Mouse (Mus musculus) myocyte (in vitro differentiated cells): ENCODE results near the gene Vpreb3. TPM values are rescaled to one million over a fixed set of nuclear protein-coding genes. Genes with fewer than 3 reads are reported as not detected.

Experiments used
- H3K27me3 ChIP-seq: one replicate; pipeline ENCODE4 v1.6.1; 2011; ENCODE audit not compliant: control insufficient read depth, insufficient read depth, insufficient read length
- H3K36me3 ChIP-seq: one replicate; pipeline ENCODE4 v1.6.1; 2011; ENCODE audit not compliant: control insufficient read depth, insufficient read depth
- H3K4me2 ChIP-seq: one replicate; pipeline ENCODE4 v1.6.1; 2011; ENCODE audit warnings: low read depth, control low read depth
- H3K4me3 ChIP-seq: one replicate; pipeline ENCODE4 v1.5.1; 2011; ENCODE audit warnings: mild to moderate bottlenecking, control low read depth, moderate library complexity
- H3K79me2 ChIP-seq: one replicate; pipeline ENCODE4 v1.6.1; 2011; ENCODE audit not compliant: control insufficient read depth, insufficient read depth
- H3ac ChIP-seq: one replicate; pipeline ENCODE4 v1.6.1; 2011; ENCODE audit not compliant: control insufficient read depth, insufficient read length
- CEBPB ChIP-seq: IDR thresholded peaks from 2 replicates; pipeline ENCODE4 v1.6.1; 2011; ENCODE audit warnings: mild to moderate bottlenecking, moderate library complexity; ENCODE audit not compliant: poor library complexity, insufficient read depth, severe bottlenecking
- E2F4 ChIP-seq: IDR thresholded peaks from one replicate; pipeline ENCODE4 v1.6.1; 2011; ENCODE audit warnings: mild to moderate bottlenecking, control low read depth, moderate library complexity; ENCODE audit not compliant: insufficient read depth
- MAX ChIP-seq: IDR thresholded peaks from one replicate; pipeline ENCODE4 v1.6.1; 2011; ENCODE audit warnings: low read depth, mild to moderate bottlenecking, control low read depth
- MYOD1 ChIP-seq, 3 experiments: IDR thresholded peaks; one replicate each; pipeline ENCODE4 v1.6.1; 2011; ENCODE audit warnings: control low read depth in 2 of 3, low read depth in 2 of 3, mild to moderate bottlenecking in 2 of 3, moderate library complexity in 1 of 3; ENCODE audit not compliant: insufficient read length in 2 of 3, control insufficient read depth in 1 of 3
- MYOG ChIP-seq, 3 experiments: IDR thresholded peaks; one replicate each; pipeline ENCODE4 v1.6.1; 2011; ENCODE audit warnings: control low read depth in 2 of 3, low read depth in 2 of 3, mild to moderate bottlenecking in 2 of 3; ENCODE audit not compliant: insufficient read length in 2 of 3, control insufficient read depth in 1 of 3, insufficient read depth in 1 of 3
- POLR2A ChIP-seq: IDR thresholded peaks from one replicate; pipeline ENCODE4 v1.6.1; 2011; ENCODE audit warnings: low read depth, mild to moderate bottlenecking, control low read depth, moderate library complexity; ENCODE audit not compliant: insufficient read length
- POLR2AphosphoS2 ChIP-seq: IDR thresholded peaks from one replicate; pipeline ENCODE4 v1.6.1; 2011; ENCODE audit warnings: low read depth, control low read depth; ENCODE audit not compliant: insufficient read length
- REST ChIP-seq: IDR thresholded peaks from one replicate; pipeline ENCODE4 v1.6.1; 2011; ENCODE audit warnings: mild to moderate bottlenecking, control low read depth, moderate library complexity; ENCODE audit not compliant: insufficient read depth, insufficient read length
- SRF ChIP-seq: IDR thresholded peaks from one replicate; pipeline ENCODE4 v1.6.1; 2011; ENCODE audit warnings: low read depth; ENCODE audit not compliant: control insufficient read depth, insufficient read length
- TCF12 ChIP-seq: IDR thresholded peaks from one replicate; pipeline ENCODE4 v1.6.1; 2011; ENCODE audit warnings: mild to moderate bottlenecking, control low read depth; ENCODE audit not compliant: poor library complexity, insufficient read depth, severe bottlenecking
- TCF3 ChIP-seq: IDR thresholded peaks from one replicate; pipeline ENCODE4 v1.6.1; 2011; ENCODE audit warnings: low read depth, control low read depth; ENCODE audit not compliant: insufficient read length
- USF1 ChIP-seq: IDR thresholded peaks from one replicate; pipeline ENCODE4 v1.6.1; 2011; ENCODE audit warnings: low read depth, mild to moderate bottlenecking, control low read depth, moderate library complexity
- polyA plus RNA-seq: library from polyadenylated mRNA; unstranded; fragments of >200 nt; fragmentation: generic; extraction: Trizol; gene quantifications from one replicate; pipeline ENCODE4 v1.2.1, GENCODE M21; 2012; ENCODE audit warnings: missing spikeins

The Vpreb3 gene
- polyA plus RNA-seq, 1 experiment: 0.48 TPM

DNA sequence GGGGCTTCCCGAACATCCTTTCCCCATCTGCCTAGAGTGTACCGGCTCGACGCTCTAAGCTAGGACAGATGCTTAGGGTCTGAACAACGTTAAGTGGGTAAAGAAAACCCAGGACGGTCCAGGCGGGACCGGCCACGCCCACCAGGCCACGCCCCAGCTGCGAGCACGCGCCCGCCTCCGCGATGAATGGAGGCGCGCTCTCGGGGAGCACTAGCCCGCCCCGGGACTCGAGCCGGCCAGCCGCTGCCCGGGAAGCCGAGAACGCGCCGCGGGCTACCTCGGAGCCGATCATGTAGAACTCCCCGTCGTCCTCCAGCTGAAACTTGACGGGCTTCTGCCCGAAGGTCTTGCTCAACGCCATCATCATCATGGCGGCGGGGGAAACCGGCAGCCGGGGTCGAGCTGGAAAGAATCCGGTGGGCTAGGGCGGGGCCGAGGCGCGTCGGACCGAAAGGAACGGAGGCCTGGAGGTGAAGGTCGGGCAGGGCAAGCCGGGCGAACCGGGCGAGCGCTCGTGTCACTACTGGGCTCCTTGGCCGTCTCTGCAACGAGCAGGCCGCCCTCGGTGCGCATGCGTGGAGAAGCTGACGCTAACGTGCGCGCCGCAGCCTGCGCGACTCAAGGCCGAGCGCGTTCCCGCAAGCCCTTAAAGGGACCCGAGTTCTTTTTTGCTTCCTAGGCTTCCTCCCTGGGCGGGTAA is 21.7 kb upstream of the Vpreb3 start, which contains the start of gene Smarcb1:
Smarcb1 (minus strand) TSS at position 592 of the 700 bp plus-strand sequence.
- peak within 1 kb of the TSS; percentile 67 for H3ac ChIP-seq
- peaks cover 33% of the 10 kb centered on the region for H3K36me3 ChIP-seq
- TF ChIP-seq TCF3: no peak
- TF ChIP-seq MYOD1 (IDR thresholded peaks at IDR 0.05; ENCODE audit: control insufficient read depth in 1 of 3, insufficient read length in 2 of 3, low read depth in 2 of 3): peak in 2 of 3 experiments; percentile 15 to 18
- TF ChIP-seq POLR2A: peak; percentile 84
- no peak for TF ChIP-seq MAX
- TF ChIP-seq SRF: peak; percentile 34
- no peak for TF ChIP-seq E2F4
- peak; percentile 100 for TF ChIP-seq POLR2AphosphoS2
- no peak for TF ChIP-seq MYOG (IDR thresholded peaks at IDR 0.05; ENCODE audit: control insufficient read depth in 1 of 3, insufficient read depth in 1 of 3, insufficient read length in 2 of 3, low read depth in 2 of 3)
- peaks cover 49% of the 10 kb centered on the region for H3K79me2 ChIP-seq
- H3K27me3 ChIP-seq: no peaks in the 10 kb centered on the region
- H3K4me3 ChIP-seq: peak within 1 kb of the TSS; percentile 88
- H3K4me2 ChIP-seq: peak within 1 kb of the TSS; percentile 96

DNA sequence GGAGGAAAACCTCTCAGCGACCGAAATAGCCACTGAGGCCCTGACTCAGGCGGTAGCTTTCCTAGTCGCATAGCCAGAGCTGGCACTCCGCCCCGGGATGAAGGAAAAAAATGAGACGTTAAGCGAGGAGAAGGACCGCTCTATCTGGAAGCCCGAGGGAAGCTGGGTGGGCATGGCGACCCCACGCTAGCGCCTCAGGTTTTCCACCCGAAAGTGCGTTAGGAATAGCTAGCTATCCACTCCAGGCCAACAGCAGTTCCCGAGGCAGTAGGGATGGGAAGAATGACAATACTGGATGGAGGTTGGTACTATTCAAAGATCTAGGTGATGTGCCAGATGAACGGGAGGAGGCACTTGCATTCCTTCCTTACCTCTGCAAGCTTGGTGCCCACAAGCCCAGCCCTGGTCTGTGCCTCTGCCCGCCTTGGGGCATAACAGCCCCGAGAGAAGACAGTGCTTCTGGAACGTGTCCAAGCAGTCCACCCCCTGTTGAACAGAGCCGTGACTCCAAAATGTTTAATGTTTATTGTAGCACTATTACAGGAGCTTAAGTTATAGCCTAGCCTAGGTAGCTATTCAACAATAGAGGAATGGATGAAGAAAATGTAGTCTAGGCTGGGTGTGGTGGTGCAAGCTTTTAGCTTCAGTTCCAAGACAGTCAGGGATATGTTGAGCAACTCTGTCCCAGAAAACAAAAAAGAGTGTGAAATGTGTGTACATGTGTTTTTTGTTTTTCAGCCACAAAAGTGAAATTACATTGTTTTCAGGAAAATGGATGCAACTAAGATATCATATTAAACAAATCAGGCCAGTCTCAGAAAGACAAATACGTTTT is 20.9 kb upstream of the Vpreb3 start:
- TF ChIP-seq MAX (no peak), REST (no peak), USF1 (no peak), TCF3 (no peak), MYOG (IDR thresholded peaks at IDR 0.05; ENCODE audit: control insufficient read depth in 1 of 3, insufficient read depth in 1 of 3, insufficient read length in 2 of 3, low read depth in 2 of 3) (no peak), CEBPB (no peak), E2F4 (no peak), POLR2A (peak; percentile 46), SRF (no peak), POLR2AphosphoS2 (peak; percentile 79), MYOD1 (IDR thresholded peaks at IDR 0.05; ENCODE audit: control insufficient read depth in 1 of 3, insufficient read length in 2 of 3, low read depth in 2 of 3) (no peak), TCF12 (no peak)

DNA sequence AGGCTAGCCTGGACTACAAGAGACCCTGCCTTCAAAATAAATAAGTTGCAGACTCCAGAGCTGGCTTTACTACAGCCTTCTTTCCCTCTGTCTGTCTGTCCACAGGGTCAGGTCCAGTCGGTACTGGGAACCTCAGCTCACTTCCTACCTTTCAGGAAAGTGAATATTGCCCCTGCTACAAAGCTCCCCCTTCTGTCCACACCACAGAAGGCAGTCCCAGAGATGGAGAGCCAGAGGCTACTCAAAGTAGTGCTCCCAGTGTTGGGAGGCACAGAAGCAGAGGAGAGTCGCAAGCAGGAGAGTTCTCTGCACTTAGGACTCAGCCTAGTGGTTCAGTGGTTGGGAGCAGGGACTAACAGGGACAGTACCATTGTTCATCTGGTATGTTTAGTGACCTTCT is 18.5 kb upstream of the Vpreb3 start:
- no peak overlapping the region for H3ac ChIP-seq
- no peak for TF ChIP-seq TCF3
- TF ChIP-seq USF1: no peak
- TF ChIP-seq SRF: no peak
- TF ChIP-seq MYOD1 (IDR thresholded peaks at IDR 0.05; ENCODE audit: control insufficient read depth in 1 of 3, insufficient read length in 2 of 3, low read depth in 2 of 3): no peak
- no peak for TF ChIP-seq CEBPB
- TF ChIP-seq POLR2A: no peak
- TF ChIP-seq MAX: no peak
- no peak for TF ChIP-seq TCF12
- no peak for TF ChIP-seq POLR2AphosphoS2
- no peak for TF ChIP-seq REST
- no peak for TF ChIP-seq E2F4
- TF ChIP-seq MYOG (IDR thresholded peaks at IDR 0.05; ENCODE audit: control insufficient read depth in 1 of 3, insufficient read depth in 1 of 3, insufficient read length in 2 of 3, low read depth in 2 of 3): no peak
- no peak overlapping the region for H3K4me3 ChIP-seq
- H3K36me3 ChIP-seq: peaks cover 34% of the 10 kb centered on the region
- H3K79me2 ChIP-seq: peaks cover 26% of the 10 kb centered on the region
- no peaks in the 10 kb centered on the region for H3K27me3 ChIP-seq
- no peak overlapping the region for H3K4me2 ChIP-seq

More for the DNA sequence above, 20.9 kb upstream of the Vpreb3 start:
- Histone ChIP-seq H3K79me2 (peaks cover 41% of the 10 kb centered on the region), H3K36me3 (peaks cover 28% of the 10 kb centered on the region), H3K27me3 (no peaks in the 10 kb centered on the region), H3K4me3 (peak overlapping the region; percentile 88), H3ac (peak overlapping the region; percentile 67), H3K4me2 (peak overlapping the region; percentile 78)

DNA sequence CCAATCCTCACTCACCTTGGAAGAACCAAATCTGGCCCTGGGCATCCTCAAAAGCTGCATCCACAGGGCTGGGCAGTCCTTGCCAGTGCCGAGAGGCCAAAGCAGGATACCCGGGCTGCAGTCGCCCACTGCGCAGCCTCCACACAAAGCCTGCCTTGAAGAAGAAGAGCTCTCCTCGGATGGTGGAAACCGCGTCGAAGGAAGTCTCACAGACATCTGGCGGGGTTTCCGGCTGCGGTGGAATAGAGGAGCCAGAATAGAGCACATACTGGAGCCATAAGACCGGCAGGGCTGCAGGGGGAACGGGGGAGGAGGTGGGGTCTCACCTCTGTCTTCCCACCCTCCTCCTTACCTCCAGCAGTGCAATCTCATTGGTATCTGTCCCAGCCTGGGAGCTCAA is 16.5 kb upstream of the Vpreb3 start:
- no peak for TF ChIP-seq TCF3
- TF ChIP-seq POLR2A: no peak
- no peak for TF ChIP-seq USF1
- TF ChIP-seq REST: no peak
- no peak for TF ChIP-seq MAX
- no peak for TF ChIP-seq MYOD1 (IDR thresholded peaks at IDR 0.05; ENCODE audit: control insufficient read depth in 1 of 3, insufficient read length in 2 of 3, low read depth in 2 of 3)
- TF ChIP-seq CEBPB: no peak
- no peak for TF ChIP-seq POLR2AphosphoS2
- TF ChIP-seq TCF12: no peak
- TF ChIP-seq MYOG (IDR thresholded peaks at IDR 0.05; ENCODE audit: control insufficient read depth in 1 of 3, insufficient read depth in 1 of 3, insufficient read length in 2 of 3, low read depth in 2 of 3): no peak
- no peak for TF ChIP-seq SRF
- no peak for TF ChIP-seq E2F4
- no peaks in the 10 kb centered on the region for H3K27me3 ChIP-seq
- no peak overlapping the region for H3K4me3 ChIP-seq
- H3K4me2 ChIP-seq: no peak overlapping the region
- peaks cover 27% of the 10 kb centered on the region for H3K79me2 ChIP-seq
- peaks cover 34% of the 10 kb centered on the region for H3K36me3 ChIP-seq
- H3ac ChIP-seq: no peak overlapping the region
